Mouse (Mus musculus) gastrocnemius, adult 2 months (tissue): Measurements from ENCODE around the gene Ugcg. TPM values are rescaled to one million over a fixed set of nuclear protein-coding genes. Genes with fewer than 3 reads are reported as not detected.

Source experiments
- DNase-seq: peaks from one replicate; pipeline ENCODE4 v3.0.0; 2022
- H3K27ac ChIP-seq: fragments of 200-600 bp; 2 replicates; pipeline ENCODE4 v1.8.1; 2022; ENCODE audit warnings: mild to moderate bottlenecking
- H3K4me3 ChIP-seq: fragments of 200-600 bp; 2 replicates; pipeline ENCODE4 v1.8.1; 2022; ENCODE audit warnings: mild to moderate bottlenecking, moderate library complexity
- CTCF ChIP-seq: fragments of 200-600 bp; IDR thresholded peaks from 2 replicates; pipeline ENCODE4 v1.8.1; 2022; ENCODE audit warnings: antibody characterized with exemption, mild to moderate bottlenecking, moderate library complexity
- intact Hi-C: fragments of 180-260 bp; cut with DNase I; formaldehyde crosslinking; loops from one replicate; pipeline ENCODE4 v1.15.1; 2025
- total RNA-seq, 2 experiments: library from RNA; stranded (reverse); gene quantifications; 2 replicates each; pipeline ENCODE4 v1.2.3; 2021

Ugcg gene
- total RNA-seq, 2 experiments from 2014 or later, result 7.6 to 9.1 TPM

DNA sequence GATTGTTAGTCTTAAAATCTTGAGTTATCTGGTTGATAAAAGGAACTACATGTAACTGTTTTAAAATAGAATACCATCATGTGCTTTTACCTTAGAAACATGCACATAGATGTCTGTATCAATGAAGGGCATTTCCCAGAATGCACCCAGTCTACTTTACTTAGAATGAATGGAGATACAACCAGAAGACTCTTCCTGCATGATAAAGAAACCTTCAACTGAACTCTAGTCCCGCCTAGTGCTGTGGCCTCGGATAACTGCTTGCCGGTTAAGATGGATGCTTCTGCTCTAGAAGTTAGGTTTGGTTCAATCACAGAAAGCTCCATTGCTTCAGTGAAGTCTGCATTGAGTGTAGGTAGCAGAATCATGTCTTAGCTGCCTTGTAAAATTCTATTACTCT lies 26.5 kb downstream of the Ugcg start:
- TF ChIP-seq CTCF, result no peak
- Histone ChIP-seq H3K27ac (no peak overlapping the region), H3K4me3 (no peak overlapping the region)
- intact Hi-C loops, result no loop called here
- no peak for DNase-seq

DNA sequence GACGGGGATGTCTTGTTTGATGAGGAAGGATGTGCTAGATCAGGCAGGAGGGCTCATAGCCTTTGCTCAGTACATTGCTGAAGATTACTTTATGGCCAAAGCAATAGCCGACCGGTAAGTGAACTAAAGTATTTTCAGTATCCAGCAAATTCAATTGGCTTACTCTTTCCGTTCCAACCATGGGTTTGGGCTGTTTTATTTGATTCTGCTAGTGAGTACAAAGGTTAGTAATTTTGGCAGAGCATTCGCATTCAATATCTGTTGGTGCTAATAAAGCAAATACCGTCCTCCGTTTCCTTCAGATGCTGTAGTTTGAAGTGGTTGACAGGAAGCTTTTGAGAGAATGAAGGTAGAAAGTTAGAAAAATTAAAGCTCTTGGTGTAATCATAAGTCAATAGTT lies 28.0 kb downstream of the Ugcg start:
- no peak overlapping the region for H3K4me3 ChIP-seq
- intact Hi-C loops, result no loop called here
- H3K27ac ChIP-seq, result no peak overlapping the region
- DNase-seq, result no peak
- TF ChIP-seq CTCF, result no peak

DNA sequence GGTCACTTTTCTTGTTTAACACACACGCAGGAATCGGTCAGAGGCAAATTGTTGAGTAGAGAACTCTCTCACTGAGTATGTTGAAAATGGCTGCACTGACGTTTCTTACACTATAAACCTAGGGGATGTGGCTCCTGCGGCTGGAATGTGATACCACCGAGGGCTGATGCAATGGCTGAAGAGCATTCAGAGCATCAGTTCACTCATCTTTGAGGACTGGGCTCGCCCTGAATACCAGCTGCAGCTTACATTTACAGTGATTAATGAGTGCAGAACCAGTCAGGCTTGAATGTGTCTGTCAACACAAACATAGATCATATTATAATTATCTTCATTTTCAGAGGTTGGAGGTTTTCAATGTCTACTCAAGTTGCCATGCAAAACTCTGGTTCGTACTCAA lies 29.1 kb downstream of the Ugcg start:
- no peak overlapping the region for H3K27ac ChIP-seq
- no peak overlapping the region for H3K4me3 ChIP-seq
- no peak for TF ChIP-seq CTCF
- intact Hi-C loops, result no loop called here
- DNase-seq, result no peak

DNA sequence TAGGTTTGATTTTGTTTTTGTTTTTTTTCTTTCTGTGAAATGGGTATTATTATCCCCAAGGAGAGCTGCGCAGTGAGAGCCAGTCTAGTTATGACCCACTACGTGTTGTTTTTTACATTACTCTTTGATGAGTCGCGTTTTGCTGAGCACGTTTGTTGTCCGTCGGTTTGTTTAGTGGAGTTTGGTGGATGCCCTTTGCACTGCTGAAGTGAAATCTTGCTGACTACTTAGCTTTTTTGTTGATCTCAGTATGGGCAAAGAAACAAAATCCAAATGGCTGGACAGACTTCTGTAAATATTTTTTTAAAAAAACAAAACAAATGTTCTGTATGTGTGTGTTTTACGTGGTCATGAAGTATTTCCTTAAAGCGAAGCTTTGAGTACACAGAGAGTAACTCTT lies 33.2 kb downstream of the Ugcg start:
- H3K4me3 ChIP-seq, result no peak overlapping the region
- no peak for TF ChIP-seq CTCF
- H3K27ac ChIP-seq, result peak overlapping the region; percentile 73
- intact Hi-C loops, result no loop called here
- DNase-seq, result no peak

DNA sequence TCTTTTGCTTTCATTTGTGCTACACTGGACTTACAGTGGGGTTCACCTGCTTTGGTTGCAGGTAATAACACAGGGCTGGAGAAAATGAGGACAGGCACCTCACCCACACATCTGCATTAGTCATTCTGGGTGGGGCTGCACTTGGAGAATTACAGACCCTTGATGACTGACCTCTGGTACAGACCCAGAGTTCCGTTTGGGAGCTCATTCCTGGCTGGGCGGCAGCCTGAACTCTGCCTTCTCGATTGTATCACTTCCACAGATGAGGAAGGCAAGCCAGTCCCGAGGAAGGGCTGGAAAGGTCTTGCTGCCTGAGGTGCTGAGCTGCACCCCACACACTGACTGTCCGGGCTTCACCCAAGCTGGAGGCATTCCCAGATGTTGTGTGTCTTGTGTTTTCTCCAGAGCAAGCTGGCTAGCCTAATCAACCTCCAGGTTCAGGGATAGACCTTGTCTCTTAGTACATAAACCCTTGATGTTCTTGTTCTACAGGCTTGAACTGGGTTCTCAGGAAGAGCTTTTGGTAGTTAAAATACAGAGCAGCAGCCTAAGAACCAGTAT lies 34.1 kb downstream of the Ugcg start:
- DNase-seq, result peak; percentile 53
- no peak for TF ChIP-seq CTCF
- intact Hi-C loops, result no loop called here
- Histone ChIP-seq H3K4me3 (no peak overlapping the region), H3K27ac (peak overlapping the region; percentile 73)

DNA sequence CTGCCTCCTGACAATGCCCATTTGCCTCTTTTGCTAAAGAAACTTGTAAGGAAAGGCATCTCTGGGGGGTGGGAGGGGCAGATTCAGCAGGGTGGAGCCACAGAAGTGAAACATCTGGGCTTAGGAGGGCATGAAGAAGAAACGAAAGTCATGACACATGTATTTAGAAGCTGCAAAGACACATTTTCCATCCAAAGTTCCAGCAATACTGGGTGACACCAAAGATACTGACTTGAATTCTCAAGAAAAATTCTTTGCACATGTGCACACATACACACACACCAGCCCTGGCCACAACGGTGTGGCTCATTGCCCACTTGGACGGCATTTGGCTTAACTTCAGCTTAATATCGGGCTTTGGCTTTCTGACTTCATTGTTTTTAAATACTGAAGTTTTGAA lies 35.8 kb downstream of the Ugcg start:
- DNase-seq, result peak; percentile 51
- Histone ChIP-seq H3K27ac (peak overlapping the region; percentile 73), H3K4me3 (peak overlapping the region; percentile 34; the same call in 1 of the 2 replicates)
- intact Hi-C loops, result no loop called here
- no peak for TF ChIP-seq CTCF

DNA sequence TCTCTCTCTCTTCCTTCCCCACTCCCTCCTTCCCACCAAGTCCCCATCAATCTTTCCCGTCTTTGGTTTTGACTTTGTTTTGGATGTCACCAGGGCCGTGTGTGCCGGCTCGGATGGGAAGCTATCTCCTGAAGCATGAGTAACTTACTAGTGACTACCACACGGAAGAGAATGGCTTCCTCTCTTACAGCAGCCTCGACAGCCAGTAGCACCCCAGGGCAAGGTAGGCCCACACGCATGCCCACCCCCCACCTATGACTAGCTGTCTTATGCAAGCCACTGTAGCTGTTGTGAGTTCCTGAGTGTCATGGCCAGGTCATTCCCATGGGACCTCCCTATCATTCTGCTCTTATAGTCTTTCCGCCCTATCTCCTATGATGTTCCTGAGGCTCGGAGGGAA lies 38.0 kb downstream of the Ugcg start:
- intact Hi-C loops, result no loop called here
- DNase-seq, result no peak
- TF ChIP-seq CTCF, result no peak
- Histone ChIP-seq H3K4me3 (no peak overlapping the region), H3K27ac (no peak overlapping the region)

DNA sequence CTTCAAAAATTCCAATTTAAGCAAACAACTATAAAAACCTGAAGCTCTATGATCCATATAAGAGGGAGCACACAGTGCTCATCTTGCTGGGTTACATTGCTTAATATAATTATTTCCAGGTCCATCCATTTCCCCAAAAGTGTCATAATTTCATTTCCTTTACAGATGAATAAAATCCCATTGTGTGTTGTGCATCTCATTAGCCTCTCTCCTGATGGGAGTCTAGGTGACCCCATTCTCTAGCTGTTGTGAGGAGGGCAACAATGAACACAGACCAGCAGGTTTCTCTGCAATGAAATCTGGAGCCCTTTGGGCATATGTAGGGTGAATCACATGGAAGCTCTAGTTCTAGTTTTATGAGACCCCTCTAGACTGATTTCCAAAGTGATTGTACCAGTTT lies 39.9 kb downstream of the Ugcg start:
- intact Hi-C loops, result no loop called here
- no peak overlapping the region for H3K27ac ChIP-seq
- no peak for TF ChIP-seq CTCF

DNA sequence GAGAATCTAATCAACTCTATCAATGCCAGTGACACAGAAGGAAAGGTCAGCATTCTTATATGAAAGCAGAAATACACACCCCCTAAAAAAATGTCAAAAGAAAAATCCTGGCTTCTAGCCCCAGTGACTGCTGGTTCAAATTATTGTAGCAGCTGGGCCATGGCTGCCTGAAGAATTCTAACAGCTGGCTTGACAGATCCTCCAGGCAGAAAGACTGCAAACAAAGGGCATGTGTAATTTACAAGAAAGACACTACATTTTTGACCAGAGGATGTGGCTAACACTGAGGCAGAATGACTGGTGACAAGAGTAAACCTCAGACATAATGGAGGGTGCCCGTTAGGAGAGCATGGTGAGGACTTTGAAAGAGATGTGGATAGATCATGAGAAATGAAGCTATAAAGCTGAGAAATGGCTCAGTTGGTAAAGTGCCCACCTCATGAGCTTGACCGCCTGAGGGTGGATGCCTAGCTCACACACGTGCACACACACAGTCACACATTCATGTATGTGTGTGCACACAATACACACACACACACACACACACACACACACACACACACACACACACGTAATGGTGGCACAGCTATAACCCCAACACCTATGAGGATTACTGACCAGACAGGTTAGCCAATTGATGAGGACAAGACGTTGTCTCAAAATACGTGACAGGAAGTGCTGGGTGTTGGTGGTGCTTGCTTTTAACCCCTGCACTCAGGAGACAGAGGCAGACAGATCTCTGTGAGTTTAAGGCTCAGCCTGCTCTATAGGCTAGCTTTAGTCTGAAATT lies 42.4 kb downstream of the Ugcg start:
- Histone ChIP-seq H3K4me3 (no peak overlapping the region), H3K27ac (no peak overlapping the region)
- DNase-seq, result no peak
- intact Hi-C loops, result no loop called here
- no peak for TF ChIP-seq CTCF

More for the DNA sequence above, 39.9 kb downstream of the Ugcg start:
- H3K4me3 ChIP-seq, result no peak overlapping the region
- DNase-seq, result no peak

DNA sequence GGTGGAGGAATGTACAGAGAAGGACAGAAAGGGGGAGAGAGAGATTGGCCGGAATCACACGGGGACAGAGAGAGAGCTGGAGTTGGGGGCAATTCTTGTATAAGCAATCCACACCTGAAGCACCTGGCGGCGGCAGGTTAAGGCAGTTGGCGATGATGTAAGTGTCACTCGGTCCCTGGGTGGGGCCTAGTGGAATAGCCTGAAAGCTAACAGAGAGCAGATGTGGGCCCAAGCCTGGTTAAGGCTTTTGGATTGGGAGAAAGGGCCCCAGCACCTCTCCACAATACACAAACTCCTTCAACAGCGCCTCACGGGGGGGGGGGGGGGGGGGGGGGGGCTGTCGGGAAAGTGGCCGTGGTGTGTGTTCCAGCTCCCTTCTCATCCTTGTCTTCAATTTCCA lies 45.0 kb downstream of the Ugcg start:
- Histone ChIP-seq H3K27ac (no peak overlapping the region), H3K4me3 (no peak overlapping the region)
- no peak for TF ChIP-seq CTCF
- no peak for DNase-seq
- intact Hi-C loops, result no loop called here

DNA sequence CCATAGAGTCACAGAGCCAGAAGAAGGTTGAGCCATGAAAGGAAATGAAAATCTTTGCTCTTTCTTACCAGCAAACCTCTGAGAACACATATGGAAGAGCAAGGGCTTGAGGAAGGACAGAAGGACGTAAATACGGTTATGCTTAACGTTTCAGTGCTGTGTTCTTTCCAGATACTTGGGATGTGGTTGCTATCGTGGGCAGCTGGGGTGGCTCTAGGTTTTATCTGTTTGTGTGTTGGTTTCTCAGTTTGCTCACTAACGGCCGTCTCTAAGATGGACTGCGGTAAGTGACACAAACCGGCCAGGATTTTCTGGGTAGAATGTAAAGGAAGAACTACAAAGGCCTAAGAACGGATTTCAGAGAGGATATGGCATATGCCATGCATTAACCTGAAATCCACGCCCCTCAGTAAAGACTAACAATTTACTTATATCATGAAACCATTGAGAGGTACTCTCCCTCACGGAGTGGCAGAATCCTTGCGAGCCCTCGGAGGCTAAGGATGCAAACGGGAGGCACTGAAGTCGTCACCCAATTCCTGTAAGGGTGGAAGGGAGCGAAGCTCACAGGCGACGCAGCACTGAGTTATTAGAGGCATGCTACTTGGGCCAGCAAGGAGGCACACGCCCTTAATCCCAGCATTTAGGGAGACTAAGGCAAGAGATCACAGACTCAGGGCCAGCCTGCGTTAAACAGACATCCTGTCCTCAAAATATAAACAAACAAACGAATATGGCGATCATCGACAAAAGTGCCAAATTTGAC lies 45.6 kb downstream of the Ugcg start:
- DNase-seq, result no peak
- Histone ChIP-seq H3K27ac (no peak overlapping the region), H3K4me3 (no peak overlapping the region)
- intact Hi-C loops, result no loop called here
- TF ChIP-seq CTCF, result no peak

DNA sequence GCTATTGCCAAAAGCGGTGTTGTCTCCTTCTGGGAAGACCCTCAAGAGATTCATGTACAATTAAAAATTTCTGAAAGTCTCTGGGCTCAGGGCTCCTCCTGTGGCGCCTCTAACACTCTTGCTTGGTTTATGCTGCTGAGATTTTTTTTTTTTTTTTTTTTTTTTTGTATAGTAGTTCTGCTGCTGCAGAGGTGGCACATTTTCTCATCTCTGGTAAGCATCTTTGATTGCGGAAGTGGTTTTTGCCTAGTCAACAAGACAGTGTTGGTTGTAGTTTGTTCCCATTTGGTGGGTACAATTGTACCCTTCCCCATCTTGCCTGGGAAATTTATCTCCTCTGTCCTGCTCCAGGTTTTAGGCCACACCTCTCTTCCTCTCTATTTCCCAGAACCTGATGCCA lies 47.3 kb downstream of the Ugcg start:
- intact Hi-C loops, result no loop called here
- no peak overlapping the region for H3K27ac ChIP-seq
- TF ChIP-seq CTCF, result no peak
- DNase-seq, result no peak
- H3K4me3 ChIP-seq, result no peak overlapping the region

DNA sequence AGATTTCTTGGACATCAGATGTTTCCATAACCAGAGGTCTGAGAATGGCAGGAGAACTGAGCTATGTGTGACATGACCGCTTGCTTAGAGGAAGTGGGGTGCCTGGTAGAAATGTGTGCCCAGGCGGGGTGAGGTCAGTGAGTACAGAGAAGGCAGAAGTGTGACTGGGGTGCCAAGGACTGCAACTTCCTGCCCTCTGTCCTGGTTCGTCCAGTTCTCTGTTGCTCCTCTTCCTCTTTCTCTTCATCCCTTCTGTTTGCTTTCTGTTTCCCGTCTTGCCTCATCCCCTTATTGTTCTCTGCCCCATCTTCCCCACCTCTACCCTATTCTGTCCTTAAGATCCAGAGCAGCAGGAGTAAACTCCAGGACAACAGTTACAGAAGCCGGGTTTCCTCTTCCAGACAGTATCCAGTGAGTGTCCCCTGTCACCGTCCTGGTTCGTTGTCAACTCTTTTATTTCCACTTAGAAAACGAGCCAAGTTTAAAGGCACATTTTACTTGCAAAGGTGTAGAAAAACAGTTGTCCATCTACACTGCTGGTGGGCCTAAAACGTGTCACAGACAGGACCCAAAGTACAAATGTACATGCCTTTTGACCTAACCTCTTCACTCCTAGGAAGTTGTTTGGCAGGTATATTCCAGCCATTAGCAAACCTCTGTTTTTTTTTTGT lies 49.7 kb downstream of the Ugcg start:
- peak overlapping the region; percentile 48; the same call in 1 of the 2 replicates for H3K4me3 ChIP-seq
- intact Hi-C loops, result no loop called here
- peak overlapping the region; percentile 59 for H3K27ac ChIP-seq
- peak; percentile 31 for DNase-seq
- TF ChIP-seq CTCF, result no peak
